Mouse (Mus musculus) c-Kit-negative CD71-positive TER-119-positive erythroid progenitor cells, embryonic 14.5 days (primary cell): Measurements from ENCODE around the gene Ppp1r14d.

Experiments
- DNase-seq: peaks from one replicate; pipeline ENCODE4 v3.0.0-alpha.2; 2013; ENCODE audit warnings: low read depth, low spot score

Gene Ppp1r14d

DNA sequence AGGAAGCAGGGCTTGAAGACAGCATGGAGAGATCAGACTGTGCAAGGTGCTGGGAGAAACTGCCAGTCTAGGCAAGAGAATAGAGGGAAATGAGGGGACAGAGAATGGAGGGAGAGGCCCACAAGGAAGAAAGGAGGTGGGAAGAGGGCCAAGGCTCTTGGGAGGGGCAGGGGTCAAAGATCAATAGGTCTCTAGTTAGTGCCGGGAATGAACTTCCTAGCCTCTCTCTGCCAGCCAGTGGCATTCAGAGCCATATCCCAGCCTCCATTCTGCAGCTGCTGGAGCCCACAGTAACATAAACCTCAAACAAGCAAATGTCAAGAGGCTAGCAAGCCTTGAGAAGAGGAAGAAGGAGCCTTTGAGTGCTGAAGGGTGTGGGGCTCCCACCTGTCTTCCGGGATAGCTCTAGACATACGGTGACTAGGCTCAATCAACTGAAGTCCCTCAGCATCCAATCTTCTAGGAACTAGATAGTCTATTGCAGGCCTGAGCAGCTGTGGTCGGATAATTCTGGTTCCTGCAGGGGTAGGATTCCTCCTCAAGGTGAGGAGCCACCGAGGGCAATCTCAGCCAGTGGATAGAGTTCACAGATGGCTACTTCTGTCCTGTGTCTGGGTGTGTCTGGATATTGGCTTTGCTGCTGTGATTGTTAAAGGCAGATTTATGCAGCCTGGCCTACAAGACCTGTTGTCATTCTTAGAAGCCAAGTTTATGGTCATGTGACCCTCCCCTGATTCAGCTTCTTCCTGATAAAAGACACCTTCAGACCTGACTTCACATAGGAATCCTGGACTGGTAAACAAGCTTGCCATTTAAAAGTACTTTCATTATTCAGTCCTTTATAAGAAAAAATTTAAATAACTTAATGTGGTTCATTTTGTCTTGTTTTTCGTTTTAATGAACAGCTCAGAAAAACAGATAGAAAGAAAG is at the start of gene Ppp1r14d:
TSS of gene Ppp1r14d (minus strand) at position 132 of the 930 bp plus-strand sequence.
- no peak for DNase-seq

GRCm38 (mm10) chr2:119277810-119278209 is 48.1 kb upstream of the Ppp1r14d start:
- no peak for DNase-seq

- DNase-seq, result no peak
These were observed 47.2 kb upstream of the Ppp1r14d start for GRCm38 (mm10) chr2:119276926-119277325.

DNA sequence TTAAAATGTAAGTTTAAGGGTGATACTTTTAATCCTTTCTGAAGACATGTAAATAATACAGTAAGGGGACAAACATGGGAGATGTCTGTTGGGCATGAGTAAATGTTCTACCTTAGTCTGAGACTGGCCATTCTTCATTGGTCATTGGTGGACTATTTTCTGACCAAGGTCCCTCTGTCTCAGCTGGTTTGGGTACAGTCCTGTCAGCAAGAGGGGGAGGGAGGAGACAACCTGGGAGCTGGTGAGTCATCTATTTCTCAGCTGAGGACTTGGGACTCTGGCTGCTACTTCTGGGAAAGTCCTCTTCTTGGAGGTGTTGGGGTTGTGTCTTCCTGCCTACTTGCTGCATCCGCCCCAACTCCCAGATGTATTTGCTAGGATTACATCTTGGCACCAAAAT is 44.4 kb upstream of the Ppp1r14d start:
- no peak for DNase-seq

DNA sequence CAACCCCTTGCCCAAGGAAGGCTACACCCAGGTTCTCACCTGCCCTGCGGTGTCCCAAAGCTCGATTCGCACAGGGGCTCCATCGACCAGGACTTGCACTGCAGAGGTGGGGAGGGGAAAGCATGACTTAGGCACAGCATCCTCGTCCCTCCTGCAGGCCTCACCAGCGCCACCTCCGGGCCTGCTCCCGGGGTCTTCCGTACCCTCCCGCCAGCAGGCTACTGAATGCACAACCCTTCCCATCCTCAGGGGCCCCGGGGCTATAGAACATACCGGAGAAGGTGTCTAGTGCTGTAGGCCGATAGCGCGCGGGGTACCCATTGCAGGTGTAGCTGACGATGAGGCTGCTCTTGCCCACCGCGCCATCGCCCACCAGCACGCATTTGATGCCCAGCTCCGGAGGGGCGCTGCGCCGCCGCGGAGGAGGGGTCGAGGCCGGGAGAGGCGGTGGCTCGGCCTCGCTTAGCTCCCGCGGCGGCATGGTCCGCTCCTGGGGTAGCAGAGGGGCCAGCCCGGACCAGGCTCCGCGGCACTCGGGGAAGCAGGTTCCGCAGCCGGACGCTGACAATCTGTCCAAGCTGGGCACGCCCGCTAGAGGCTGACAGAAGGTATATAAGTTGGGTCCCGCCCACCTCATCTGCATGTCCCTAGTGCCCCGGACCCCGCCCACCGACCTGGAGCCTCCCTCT is 41.1 kb upstream of the Ppp1r14d start, which contains the start of gene Rhov:
TSS of gene Rhov (minus strand) at position 630 of the 689 bp plus-strand sequence.
- DNase-seq, result no peak

DNA sequence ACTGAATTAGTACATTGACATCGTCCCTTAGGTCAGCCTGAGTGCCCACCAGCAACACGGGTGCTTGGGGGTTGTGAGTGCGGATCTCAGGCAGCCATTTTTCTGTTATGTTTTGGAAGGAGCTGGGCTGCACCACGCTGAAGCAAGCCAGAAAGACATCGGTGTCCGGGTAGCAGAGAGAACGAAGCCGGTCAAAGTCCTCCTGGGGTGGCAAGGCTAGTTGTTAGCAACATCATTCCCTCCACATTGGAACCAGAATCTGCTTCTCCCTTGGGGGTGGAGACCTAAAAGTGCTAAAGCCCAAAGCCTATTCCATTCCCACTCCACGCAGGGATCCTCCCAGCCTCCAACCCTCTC is 40.6 kb upstream of the Ppp1r14d start:
- DNase-seq, result no peak

DNA sequence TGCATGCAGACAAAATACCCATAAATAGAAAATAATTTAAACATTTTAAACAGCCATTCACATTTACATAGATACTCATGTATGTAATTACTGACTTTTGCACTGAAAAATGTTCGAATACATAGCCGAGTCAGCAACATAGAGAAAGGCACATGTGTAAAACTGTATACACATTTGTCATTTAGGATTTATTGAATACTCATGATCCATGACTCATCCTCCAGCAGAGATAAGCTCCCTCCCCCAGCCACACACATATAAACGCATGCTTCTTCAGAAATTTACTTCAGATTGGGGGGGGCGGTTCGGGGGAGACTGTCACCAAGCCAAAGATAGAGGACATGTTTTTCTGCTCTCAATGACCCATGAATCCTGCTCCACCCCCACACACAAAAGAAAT is 34.1 kb upstream of the Ppp1r14d start:
- DNase-seq, result no peak

DNA sequence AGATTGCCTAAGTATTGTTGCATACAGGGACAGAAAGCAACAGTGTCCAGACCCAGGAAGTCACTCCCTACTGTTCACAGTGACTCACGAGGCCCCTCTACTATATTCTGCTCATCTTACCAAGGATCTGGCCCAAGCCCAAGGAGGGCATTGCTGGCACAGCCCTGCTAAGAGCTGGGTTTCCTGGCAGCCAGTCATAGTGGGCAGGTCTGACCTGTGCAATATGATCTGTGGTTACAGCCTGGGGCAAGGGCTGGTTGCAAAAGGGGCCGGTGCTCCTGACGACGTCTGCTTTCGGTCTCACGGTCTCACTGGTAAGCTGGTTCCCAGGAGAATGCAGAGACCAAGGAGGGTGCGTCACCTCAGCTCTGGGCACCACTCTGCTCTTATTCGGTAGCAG is 33.3 kb upstream of the Ppp1r14d start:
- no peak for DNase-seq

DNA sequence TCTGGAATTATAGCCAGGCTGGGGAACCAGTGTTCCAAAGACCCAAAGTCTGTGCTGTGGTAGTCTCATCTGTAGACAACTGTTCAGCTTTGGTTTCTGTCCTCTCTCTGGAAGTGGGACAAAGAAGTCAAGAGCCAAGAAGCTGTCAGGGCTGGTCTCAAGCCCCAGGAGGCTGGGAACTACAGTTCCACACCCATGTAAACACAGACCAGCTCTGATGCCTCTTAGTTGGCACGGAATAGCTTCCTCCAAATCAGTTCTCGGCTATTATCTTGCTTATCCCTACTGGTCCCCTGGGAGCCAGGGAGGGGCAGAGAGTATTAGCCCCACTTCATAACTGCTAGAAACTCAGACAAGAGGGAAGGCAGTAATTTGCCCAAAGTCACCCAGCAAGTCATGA is 31.6 kb upstream of the Ppp1r14d start:
- DNase-seq, result no peak

DNA sequence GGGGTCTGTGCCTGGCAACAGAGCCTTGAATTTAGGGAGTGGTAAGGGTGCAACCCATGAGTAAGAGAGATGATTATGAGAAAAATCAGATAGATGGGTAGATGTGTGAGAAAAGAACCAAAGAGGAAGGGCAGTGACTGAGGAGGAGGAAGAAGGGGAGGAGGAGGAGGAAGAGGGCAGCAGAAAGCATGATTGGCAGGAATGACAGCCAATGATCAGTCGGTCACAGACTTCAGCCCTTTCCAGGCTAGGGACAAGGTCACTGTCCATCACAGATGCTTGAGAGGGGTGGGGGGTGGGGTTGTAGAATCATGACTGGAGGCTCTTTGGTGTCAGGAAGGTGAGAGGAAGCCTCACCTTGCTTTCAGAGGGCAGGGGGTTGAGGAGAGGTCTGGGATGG is 30.8 kb upstream of the Ppp1r14d start:
- no peak for DNase-seq

DNA sequence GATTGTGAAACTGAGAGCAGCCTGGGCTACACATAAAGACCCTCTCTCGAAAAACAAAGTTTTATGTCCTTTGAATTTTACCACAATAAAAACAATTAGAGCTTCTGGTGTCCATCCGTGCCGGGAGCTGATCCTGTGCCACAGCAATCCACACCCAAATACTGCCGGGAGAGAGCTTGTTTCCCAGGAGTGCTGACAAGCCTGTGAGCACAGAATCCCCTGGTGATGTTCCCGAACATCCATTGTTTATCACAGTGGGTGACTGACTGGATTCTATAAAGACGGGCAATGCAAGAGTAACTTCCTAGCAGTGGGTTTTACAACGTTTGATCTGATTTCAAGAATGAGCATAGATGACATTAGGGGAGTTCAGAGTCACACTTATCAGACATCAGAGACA is 25.3 kb upstream of the Ppp1r14d start:
- DNase-seq, result no peak

DNA sequence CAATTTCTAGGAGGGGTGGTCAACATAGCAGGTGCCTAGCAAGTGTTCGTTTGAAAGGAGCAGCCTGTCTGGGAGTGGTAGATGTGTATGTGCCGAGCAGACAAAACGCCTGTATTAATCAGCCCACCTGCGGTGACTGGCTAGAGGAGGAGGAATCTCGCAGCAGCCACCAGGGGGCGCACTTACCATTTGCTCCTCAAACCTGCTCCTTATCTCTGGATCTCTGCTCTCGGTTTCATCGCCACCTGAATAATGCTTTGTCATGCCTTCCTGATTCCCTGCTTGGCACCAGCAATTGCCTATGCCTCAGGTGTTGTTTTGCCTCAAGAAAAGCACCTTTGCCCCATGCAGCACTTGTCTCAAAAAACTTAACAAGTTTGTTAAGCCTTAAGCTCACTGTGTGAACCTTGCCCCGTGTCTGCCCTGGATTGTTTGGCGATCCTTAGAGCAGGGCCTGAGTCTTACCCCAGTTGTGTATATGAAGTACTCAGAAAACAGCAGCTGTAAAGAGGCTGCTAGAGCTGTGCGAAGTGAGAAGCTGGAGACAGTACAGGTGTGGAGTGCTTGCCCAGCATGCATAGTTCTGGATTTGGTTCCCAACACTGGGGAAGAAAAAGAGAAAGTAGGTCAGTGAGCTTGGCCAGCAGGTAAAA is 21.2 kb upstream of the Ppp1r14d start:
- peak; percentile 82 for DNase-seq

GRCm38 (mm10) chr2:119250377-119250776 is 20.7 kb upstream of the Ppp1r14d start:
- DNase-seq, result no peak

DNA sequence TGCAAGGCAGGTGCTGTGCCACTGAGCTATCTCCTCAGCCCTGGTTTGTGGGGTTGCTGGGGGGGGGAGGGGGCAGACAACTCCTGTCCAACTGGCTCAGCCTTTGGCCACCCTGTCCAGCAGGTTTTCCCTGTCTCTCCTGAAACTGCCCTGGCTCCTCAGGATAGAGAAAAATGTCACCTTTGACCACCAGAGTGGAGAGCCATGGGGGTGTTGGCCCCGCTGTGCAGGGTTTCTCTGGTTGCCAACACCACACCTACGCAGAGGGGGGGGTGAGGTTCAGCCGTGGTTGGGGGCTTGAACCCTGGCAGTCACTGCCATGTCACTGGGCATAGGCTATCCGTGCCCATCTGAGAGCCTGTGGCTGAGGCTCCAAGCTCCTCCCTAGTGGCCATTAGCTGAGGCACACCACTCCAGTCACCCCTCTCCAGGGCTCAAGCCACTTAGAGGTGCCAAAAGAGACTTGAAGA is 19.9 kb upstream of the Ppp1r14d start:
- DNase-seq, result no peak

DNA sequence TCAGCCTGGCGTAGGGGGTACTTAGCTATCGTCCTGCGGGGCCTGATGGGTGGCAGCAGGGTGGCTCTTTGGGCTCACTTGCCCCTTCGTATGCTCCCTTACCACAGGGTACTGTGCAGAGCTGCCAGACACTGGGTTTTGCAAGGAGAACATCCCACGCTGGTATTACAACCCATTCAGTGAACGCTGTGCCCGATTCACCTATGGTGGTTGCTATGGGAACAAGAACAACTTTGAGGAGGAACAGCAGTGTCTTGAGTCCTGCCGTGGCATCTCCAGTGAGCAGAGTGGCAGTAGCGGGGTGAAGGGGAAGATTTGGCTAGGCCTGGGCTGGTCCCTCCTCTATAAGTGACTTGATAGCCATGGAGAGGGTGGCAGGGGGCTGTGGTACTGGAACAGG is 18.2 kb upstream of the Ppp1r14d start:
- DNase-seq, result no peak

GRCm38 (mm10) chr2:119245246-119245645 is 15.5 kb upstream of the Ppp1r14d start:
- DNase-seq, result no peak

- no peak for DNase-seq
These were observed 12.8 kb upstream of the Ppp1r14d start for GRCm38 (mm10) chr2:119242548-119242947.

DNA sequence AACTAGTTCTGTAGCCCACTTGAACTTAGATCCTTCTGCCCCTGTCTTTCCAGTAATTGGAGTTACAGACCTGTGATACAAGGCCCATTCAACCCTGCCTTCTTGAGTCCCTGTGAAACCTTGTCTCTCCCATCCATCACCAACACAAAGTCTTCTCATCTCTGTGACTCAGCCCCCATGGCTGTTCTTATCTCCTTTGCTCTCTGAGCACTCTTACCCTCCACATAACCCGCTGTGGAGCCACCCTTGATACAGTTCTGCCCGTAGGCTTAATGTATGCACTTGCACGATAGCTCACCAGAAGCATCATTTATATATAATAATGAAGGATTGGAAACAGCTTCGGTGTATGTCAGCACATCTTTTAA is 11.1 kb upstream of the Ppp1r14d start:
- DNase-seq, result no peak

- DNase-seq, result no peak
These were observed 10.5 kb upstream of the Ppp1r14d start for GRCm38 (mm10) chr2:119240075-119240818.

GRCm38 (mm10) chr2:119238671-119239070 is 9.0 kb upstream of the Ppp1r14d start:
- DNase-seq, result no peak

DNA sequence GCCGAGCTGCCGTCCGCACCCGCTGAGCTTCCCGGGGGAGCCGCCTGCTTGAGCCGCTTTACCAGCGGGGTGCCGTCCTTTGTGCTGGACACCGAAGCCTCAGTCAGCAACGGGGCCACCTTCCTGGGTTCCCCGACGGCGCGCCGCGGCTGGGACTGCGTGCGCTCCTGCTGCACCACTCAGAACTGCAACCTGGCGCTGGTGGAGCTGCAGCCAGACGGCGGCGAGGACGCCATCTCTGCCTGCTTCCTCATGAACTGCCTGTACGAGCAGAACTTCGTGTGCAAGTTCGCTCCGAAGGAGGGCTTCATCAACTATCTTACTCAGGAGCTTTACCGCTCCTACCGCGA is 8.1 kb upstream of the Ppp1r14d start:
- DNase-seq, result no peak
